Mouse (Mus musculus): ENCODE measurements around the gene Ifi214. TPM values are rescaled to one million over a fixed set of nuclear protein-coding genes. Genes with fewer than 3 reads are reported as not detected.

The Ifi214 gene
- under 1 TPM; 0.24 to 0.51 TPM for total RNA-seq (2023)

DNA sequence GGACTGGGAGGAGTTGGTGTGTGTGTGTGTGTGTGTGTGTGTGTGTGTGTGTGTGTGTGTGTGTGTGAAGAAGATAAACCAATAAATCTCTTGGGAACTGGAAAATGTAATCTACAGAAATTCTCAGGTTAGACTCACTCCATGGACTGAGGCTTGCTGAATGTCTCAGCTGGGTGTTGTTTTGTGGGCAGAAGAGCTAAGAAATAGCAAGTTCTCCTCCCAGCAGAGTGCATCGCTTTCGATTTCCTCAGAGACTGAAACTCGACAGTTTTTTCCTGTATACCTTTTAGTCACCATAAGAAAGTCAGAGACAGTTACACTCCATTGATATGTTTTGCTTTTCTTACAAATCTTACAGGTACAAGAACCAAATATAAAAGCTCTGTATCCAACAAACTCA is at the start of gene Ifi214:
Gene Ifi214 (minus strand): TSS at position 167 of the 400 bp plus-strand sequence.

DNA sequence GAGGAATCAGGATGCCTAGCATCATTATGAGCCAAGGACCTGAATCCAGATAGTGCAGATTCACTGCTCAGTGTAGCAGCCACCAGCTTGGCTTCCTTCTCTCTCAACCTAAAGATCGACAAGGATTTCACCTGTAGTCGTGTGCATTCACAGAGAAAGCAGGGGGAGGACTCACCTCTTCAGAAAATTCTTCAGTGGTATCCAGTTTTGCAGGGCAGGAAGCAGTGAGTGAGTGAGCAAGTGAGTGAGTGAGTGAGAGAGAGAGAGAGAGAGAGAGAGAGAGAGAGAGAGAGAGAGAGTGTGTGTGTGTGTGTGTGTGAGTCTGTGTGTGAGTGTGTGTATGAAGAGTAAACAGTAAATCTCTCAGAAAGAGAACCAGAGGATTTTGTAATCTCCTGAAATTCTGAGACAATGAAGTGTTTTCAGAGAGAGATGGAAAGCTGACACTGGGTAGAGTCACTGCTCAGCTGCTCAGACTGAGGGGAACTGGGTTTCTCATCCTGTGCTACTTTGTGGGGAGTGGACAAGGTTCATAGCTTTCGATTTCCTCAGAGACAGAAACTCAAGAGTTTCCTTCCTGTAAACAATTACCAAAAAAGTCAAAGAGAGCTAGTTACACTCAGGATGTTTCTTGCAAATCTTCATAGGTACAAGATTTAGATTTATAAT is 44.8 kb downstream of the Ifi214 start, which contains the start of gene Ifi206:
Gene Ifi206 (minus strand): TSS at position 230 of the 669 bp plus-strand sequence.

Other genes with a start within 250 kb of the Ifi214 start
- gene Ackr1, start 202.2 kb downstream of the Ifi214 start, total RNA-seq (2023), result under 1 TPM; 0.35 to 0.82 TPM
- 10 to 100 TPM; 38.9 to 53.5 TPM for gene Aim2, start 185.1 kb downstream of the Ifi214 start, total RNA-seq (2023)
- gene Cadm3, start 168.3 kb downstream of the Ifi214 start, total RNA-seq (2023), result under 1 TPM; 0.36 to 0.97 TPM
- 1 to 10 TPM; 1.2 to 1.6 TPM for gene Ifi206, start 44.9 kb downstream of the Ifi214 start, total RNA-seq (2023)
- gene Ifi213, start 63.3 kb upstream of the Ifi214 start, total RNA-seq (2023), result 1 to 10 TPM; 3.6 to 4.2 TPM
- 10 to 100 TPM; 28.4 to 38.0 TPM for gene Ifi209, start 95.0 kb upstream of the Ifi214 start, total RNA-seq (2023)
- gene Ifi208, start 137.7 kb upstream of the Ifi214 start, total RNA-seq (2023), result under 1 TPM; 0.40 to 0.42 TPM
- gene Ifi207, start 205.8 kb upstream of the Ifi214 start, total RNA-seq (2023), result 10 to 100 TPM; 17.3 to 21.6 TPM
- gene Ifi204, start 231.0 kb upstream of the Ifi214 start, total RNA-seq (2023), result 10 to 100 TPM; 30.6 to 34.3 TPM

Measured in neutrophil, adult 59 days (primary cell).